Mouse (Mus musculus): ENCODE data around the gene Sh3bgrl. TPM values are rescaled to one million over a fixed set of nuclear protein-coding genes. Genes with fewer than 3 reads are reported as not detected.

Gene Sh3bgrl
- total RNA-seq, 2 experiments from 2014 or later: 52.2 to 56.9 TPM

DNA sequence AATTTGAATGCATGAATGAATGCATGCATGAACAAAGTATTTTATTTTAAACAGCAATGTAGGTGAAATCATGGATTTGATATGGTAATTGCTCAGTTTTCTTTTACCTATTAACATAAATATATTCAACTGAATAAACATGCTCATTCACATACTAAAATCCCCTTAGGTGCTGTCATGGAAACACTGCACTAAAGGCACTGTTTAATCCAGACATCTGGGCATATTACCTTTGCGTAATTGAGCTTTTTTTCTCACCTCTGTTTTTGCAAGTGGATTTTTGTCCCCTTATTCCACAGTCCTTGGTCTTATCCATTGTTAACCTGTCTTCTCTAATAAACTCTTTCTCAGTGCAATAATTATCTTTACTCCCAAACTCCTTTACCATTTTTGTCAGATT is 17.7 kb downstream of the Sh3bgrl start:
- intact Hi-C loops (cut with DNase I): no loop called here
- H3K27ac ChIP-seq: no peak overlapping the region
- no peak for DNase-seq (ENCODE audit: extremely low spot score in 1 of 2, low spot score in 2 of 2)
- no peak overlapping the region for H3K4me3 ChIP-seq
- TF ChIP-seq CTCF (IDR thresholded peaks at IDR 0.05): no peak

DNA sequence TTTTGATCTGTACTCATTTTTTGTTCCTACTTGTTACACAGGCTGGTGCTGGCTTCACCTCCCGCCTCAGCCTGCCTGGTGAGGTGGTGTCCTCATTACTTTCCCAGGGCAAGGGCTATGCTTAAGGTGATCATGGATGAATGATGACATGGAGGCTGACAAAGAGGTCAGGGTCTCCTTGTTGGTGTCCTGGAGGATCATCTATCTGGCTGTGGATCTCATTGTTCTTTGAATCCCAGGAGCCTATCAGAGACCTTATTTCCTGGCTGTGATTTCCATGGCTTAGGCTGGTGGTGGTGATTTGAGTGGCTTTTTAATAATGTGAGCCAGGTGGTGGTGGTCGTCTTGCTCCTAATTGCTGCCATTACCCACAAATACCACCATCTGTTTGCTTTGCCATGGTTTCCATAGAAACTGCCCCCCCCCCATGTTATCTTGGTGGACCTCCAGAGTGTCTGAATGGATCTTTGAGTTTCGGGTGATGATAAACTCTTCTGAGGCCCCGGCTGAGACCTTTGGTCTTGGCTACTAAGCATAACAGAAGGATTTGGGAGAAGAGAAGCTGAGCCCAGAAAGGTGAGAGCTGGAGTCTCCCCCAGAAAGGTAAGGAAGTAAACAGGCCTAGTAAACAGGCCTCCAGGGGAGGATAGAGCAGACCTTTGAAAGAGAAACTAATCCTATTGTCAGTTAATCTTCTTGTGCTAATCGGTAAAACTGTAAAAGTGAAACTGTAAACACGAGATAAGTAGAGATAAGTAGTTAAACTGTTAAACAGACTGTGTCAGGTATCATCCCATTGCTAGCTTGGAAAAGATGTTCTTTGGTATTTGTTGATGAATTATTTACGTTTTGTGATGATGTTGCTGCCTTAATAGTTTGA is 18.5 kb downstream of the Sh3bgrl start:
- intact Hi-C loops (cut with DNase I): no loop called here

DNA sequence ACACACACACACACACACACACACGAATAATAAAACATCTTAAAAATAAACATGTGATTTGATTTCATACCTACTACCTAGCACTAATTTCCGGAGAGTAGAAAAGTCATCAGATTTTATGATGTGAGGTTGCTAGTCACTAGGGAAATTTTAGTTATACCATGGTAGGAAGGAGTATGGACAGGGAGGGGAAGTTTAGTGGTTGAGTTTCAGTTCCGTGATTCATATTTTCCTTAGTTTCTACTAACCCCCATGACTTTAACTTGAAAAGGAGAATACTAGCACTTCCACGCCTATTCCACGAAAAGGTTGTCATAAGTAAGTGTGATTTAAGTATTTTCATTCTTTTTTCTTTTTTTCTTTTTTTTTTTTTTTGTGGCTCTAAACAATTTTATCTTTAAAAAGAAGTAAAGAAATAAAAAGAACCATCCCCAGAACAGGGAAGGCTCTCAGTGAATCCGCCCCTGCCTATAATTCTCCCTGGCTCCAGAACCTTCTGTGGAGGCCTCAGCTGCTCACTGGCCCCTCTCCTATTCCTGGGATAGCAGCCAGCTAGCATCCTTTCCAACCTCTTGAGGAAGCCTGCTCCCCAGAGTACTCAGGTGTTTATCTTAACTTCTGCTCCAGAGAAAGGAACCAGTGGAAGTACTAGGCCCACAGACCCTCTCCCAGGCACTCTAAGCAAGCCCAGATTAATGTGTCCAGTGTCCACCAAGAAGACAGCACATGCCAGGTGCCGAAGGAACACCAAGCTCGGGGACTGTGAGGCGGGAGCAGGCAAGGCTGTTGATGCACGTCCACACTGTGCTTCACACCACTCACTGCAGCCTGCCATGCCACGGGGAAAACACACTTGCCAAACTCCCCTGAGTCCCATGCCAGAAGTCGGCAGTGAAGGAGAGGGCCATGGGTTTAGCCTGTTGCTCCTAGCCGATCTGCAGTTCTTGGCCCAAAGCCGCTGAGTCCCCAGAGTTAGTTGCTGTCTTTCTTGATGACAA is 25.0 kb downstream of the Sh3bgrl start:
- Histone ChIP-seq H3K4me3 (no peak overlapping the region), H3K27ac (no peak overlapping the region)
- no peak for DNase-seq (ENCODE audit: extremely low spot score in 1 of 2, low spot score in 2 of 2)
- no peak for TF ChIP-seq CTCF (IDR thresholded peaks at IDR 0.05)
- intact Hi-C loops (cut with DNase I): no loop called here

More for the DNA sequence above, 18.5 kb downstream of the Sh3bgrl start:
- H3K27ac ChIP-seq: no peak overlapping the region
- no peak for TF ChIP-seq CTCF (IDR thresholded peaks at IDR 0.05)
- DNase-seq (ENCODE audit: extremely low spot score in 1 of 2, low spot score in 2 of 2): no peak
- H3K4me3 ChIP-seq: no peak overlapping the region

DNA sequence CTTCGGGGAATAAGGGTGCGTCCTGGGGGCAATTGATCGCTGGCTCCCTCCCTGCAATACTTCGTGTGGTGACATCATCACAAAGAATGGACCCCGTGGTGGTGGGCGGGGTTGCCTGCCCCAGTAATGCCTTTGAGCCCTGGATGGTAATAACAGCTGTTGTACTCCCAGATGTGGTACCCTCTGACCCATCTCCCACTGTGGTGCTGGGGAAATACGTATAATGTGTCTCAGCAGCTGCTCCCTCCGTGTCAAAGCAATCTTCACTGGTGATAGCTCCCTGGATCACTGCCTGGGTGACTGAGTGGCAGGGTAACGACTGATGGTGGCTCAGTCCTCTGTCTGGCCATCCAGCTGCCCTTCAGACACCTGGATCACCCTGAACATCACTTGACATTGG is 26.0 kb downstream of the Sh3bgrl start:
- no peak overlapping the region for H3K4me3 ChIP-seq
- TF ChIP-seq CTCF (IDR thresholded peaks at IDR 0.05): no peak
- intact Hi-C loops (cut with DNase I): no loop called here

DNA sequence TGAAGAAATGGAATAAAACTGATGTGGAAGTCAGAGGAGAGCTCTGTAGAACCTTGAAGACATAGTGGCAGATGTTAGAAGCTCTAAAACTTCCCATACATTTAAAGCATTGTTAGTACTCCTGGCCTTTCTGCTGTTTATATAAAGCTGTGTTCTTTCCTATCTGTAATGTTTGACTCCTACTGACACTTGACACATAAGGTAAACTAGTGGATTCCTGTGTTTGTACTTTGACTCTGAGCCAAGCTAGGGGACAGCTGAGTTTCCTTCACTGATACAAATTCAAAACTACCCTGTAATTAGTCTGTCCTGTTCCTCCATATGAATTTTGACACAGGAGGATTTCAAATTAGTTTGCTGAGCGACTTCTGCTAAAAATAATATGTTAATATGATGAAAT is 27.5 kb downstream of the Sh3bgrl start:
- H3K4me3 ChIP-seq: no peak overlapping the region
- TF ChIP-seq CTCF (IDR thresholded peaks at IDR 0.05): no peak
- H3K27ac ChIP-seq: no peak overlapping the region
- intact Hi-C loops (cut with DNase I): no loop called here
- DNase-seq (ENCODE audit: extremely low spot score in 1 of 2, low spot score in 2 of 2): no peak

More for the DNA sequence above, 26.0 kb downstream of the Sh3bgrl start:
- DNase-seq (ENCODE audit: extremely low spot score in 1 of 2, low spot score in 2 of 2): no peak
- H3K27ac ChIP-seq: no peak overlapping the region

DNA sequence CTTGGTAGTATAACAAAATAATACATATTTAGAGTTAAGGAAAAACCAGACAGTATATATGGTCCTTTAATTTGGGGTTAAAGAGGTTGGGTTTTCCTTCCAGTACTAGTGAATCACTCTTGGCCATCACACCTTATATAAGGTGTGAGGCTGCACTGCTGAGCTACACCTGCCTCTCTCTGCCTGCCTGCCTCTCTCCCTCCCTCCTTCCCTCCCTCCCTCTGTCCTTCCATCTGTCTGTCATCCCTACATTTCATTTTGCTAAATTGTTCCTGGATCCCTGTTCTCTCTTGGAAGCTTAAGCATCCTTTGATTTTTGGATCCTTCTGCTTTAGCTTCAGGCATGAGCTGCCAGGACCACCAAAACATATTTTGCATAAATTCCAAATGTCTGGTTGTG is 28.6 kb downstream of the Sh3bgrl start:
- intact Hi-C loops (cut with DNase I): no loop called here
- no peak for DNase-seq (ENCODE audit: extremely low spot score in 1 of 2, low spot score in 2 of 2)
- Histone ChIP-seq H3K27ac (no peak overlapping the region), H3K4me3 (no peak overlapping the region)
- no peak for TF ChIP-seq CTCF (IDR thresholded peaks at IDR 0.05)

DNA sequence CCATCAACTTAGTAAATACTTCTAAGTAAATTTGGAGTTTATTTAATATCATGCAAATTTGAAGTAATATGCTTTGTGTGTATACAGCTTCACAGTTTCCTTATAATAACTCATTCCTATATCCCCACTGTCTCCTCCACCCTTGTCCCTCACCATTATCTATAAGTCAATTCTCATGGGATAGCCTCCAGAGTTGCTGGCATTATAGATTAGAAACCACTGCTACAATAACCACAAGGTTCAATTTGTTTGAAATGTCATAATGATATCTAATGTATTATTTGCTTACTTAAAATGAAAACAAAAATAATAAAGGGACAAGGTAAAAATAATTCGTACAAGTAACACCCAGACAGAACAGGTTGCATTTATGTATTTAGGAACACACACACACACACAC is 31.7 kb downstream of the Sh3bgrl start:
- Histone ChIP-seq H3K27ac (no peak overlapping the region), H3K4me3 (no peak overlapping the region)
- no peak for DNase-seq (ENCODE audit: extremely low spot score in 1 of 2, low spot score in 2 of 2)
- intact Hi-C loops (cut with DNase I): no loop called here
- TF ChIP-seq CTCF (IDR thresholded peaks at IDR 0.05): no peak

DNA sequence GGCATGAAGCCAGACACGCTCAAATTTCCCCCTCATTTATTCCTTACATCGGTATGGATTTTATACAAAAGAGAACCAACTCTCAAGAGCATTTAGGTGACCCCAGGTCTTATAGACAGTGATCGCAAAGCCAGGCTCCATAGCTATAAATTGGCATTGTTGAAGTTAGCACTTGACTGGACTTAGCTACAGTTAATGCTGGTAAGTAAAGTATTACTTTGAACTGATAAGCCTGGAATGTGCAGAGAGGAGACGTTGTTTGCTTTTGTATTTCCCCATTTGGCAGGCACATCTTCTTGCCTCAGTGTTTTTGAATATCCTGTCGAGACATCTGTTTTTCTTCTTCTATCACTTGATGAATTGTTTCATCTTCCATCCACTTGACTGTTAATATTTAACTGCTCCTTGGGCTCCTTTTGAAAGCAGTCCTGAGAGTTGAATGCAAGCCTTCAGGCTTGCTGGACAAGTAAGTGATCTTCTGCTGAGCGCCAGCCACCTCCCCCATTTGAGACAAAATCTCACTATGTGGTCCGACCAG is 32.5 kb downstream of the Sh3bgrl start:
- intact Hi-C loops (cut with DNase I): no loop called here

DNA sequence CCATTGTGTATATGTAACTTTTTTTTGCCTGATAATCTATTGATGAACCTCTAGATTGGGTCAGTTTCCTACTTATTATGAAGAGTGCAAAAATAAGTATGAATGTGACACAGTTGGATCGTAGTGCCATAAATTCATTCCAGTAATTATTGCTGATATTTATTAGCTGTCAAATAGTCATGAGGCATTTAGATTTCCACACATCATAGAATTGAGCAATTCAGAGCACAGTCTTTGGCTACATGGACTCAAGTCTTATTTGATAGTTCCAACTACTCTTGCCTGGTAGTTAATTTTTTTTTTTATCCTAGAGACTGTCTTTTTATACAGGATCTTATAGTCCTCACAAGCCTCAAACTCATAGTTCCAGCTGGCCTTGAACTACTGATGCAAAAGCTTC is 34.9 kb downstream of the Sh3bgrl start:
- Histone ChIP-seq H3K27ac (no peak overlapping the region), H3K4me3 (no peak overlapping the region)
- intact Hi-C loops (cut with DNase I): no loop called here
- no peak for TF ChIP-seq CTCF (IDR thresholded peaks at IDR 0.05)
- no peak for DNase-seq (ENCODE audit: extremely low spot score in 1 of 2, low spot score in 2 of 2)

More for the DNA sequence above, 32.5 kb downstream of the Sh3bgrl start:
- no peak overlapping the region for H3K27ac ChIP-seq
- DNase-seq (ENCODE audit: extremely low spot score in 1 of 2, low spot score in 2 of 2): no peak
- H3K4me3 ChIP-seq: no peak overlapping the region
- no peak for TF ChIP-seq CTCF (IDR thresholded peaks at IDR 0.05)

DNA sequence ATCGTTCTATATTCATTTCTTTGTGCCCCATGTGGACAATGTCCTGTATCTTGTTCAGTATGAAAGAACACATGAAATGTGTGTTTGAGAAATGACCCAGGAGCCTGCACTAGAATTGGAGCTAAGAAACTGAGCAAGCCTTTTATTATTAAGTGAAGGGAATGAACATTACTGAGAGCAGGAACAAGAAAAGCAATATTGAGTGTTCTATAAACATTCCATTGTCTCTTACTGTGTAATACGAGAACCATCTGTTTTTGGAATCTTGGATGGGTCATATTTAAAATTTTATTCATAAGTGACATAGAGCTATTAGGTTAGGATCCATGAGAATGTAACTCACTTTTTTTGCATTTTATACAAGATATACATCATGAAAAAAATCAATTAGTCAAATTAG is 36.7 kb downstream of the Sh3bgrl start:
- no peak overlapping the region for H3K4me3 ChIP-seq
- DNase-seq (ENCODE audit: extremely low spot score in 1 of 2, low spot score in 2 of 2): no peak
- TF ChIP-seq CTCF (IDR thresholded peaks at IDR 0.05): no peak
- no peak overlapping the region for H3K27ac ChIP-seq
- intact Hi-C loops (cut with DNase I): no loop called here

DNA sequence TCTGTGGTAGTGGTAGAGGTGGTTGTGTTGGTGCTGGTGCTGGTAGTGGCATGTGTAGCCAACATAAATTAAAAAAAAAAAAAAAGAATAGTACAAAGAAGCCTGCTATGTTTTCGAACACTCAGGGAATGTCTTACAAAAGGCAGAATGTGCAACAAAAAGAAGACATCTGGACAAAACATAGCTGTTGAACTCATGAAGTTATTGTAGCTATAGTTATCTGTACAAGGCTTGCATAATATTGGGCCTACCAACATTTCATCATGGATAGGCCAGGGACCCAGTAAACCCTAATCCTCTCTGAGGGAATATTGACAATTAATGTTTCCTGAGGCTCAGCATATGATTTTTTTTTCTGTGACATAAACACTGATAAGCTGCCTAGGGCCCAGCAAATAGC is 37.3 kb downstream of the Sh3bgrl start:
- no peak overlapping the region for H3K27ac ChIP-seq
- intact Hi-C loops (cut with DNase I): no loop called here
- no peak for TF ChIP-seq CTCF (IDR thresholded peaks at IDR 0.05)
- DNase-seq (ENCODE audit: extremely low spot score in 1 of 2, low spot score in 2 of 2): no peak
- no peak overlapping the region for H3K4me3 ChIP-seq

DNA sequence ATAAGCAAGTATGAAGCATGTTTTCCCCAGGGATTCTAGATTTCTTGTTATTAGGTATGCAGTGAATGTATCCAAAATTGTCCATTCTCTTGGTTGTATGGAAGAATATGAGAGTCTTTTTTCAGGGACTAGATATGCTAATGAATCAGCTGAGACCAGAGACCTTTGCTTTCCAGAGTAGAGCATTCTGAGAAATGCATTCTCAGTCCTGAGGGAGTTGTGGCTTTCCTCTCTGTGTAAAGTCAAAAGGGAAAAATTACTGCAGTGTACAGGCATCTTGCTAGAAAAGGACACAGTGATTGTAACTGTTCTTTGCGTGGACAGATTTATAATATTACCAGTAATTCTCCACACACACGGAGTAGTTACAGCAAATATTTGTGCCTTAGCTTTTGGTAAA is 38.3 kb downstream of the Sh3bgrl start:
- intact Hi-C loops (cut with DNase I): no loop called here
- no peak for TF ChIP-seq CTCF (IDR thresholded peaks at IDR 0.05)
- Histone ChIP-seq H3K4me3 (no peak overlapping the region), H3K27ac (no peak overlapping the region)
- DNase-seq (ENCODE audit: extremely low spot score in 1 of 2, low spot score in 2 of 2): no peak
